Mouse (Mus musculus) adrenal gland, adult 2 months (tissue): ENCODE measurements around the gene Samt3. TPM values are rescaled to one million over a fixed set of nuclear protein-coding genes. Genes with fewer than 3 reads are reported as not detected.

Experiments used
- DNase-seq: peaks from one replicate; pipeline ENCODE4 v3.0.0; 2021
- long read RNA-seq: library from polyadenylated mRNA; stranded (forward); transcript quantifications from one replicate; pipeline ENCODE4 v2.0.0, GENCODE M21; 2021
- polyA plus RNA-seq: library from polyadenylated mRNA; depleted of rRNA; stranded (reverse); fragments of >200 nt; gene quantifications from 2 replicates; pipeline ENCODE4 v1.2.3, GENCODE M21; 2012; rRNA removed
- total RNA-seq, 2 experiments: library from RNA; stranded (reverse); gene quantifications; 2 replicates each; pipeline ENCODE4 v1.2.3; 2021

The Samt3 gene
- total RNA-seq (not detected), polyA plus RNA-seq (not detected in 2 replicates)
- long read RNA-seq = 0 reads

GRCm38 (mm10) chrX:86043899-86044298 is at the start of gene Samt3:
Gene Samt3 (plus strand): TSS chrX:86044199.
- DNase-seq = no peak

- no peak for DNase-seq
These were observed 27.4 kb upstream of the Samt3 start for GRCm38 (mm10) chrX:86016591-86016990.

GRCm38 (mm10) chrX:86088672-86089071 is 44.7 kb downstream of the Samt3 start:
- no peak for DNase-seq

Other genes with a start within 250 kb of the Samt3 start
- gene 5430427O19Rik, start 173.8 kb upstream of the Samt3 start, total RNA-seq = under 1 TPM; 0.20 to 0.55 TPM
- gene 5430427O19Rik, start 173.8 kb upstream of the Samt3 start, polyA plus RNA-seq = 0.02 TPM in 1 of 2 replicates, not detected in the other
- gene Nr0b1, start 147.6 kb downstream of the Samt3 start, total RNA-seq = 10 to 100 TPM in 1 of 2 experiments, 1 to 10 TPM in 1; 7.8 to 13.3 TPM
- 67.2 and 81.0 TPM in 2 replicates for gene Nr0b1, start 147.6 kb downstream of the Samt3 start, polyA plus RNA-seq